Mouse (Mus musculus): ENCODE measurements around the gene Panx3.

DNA sequence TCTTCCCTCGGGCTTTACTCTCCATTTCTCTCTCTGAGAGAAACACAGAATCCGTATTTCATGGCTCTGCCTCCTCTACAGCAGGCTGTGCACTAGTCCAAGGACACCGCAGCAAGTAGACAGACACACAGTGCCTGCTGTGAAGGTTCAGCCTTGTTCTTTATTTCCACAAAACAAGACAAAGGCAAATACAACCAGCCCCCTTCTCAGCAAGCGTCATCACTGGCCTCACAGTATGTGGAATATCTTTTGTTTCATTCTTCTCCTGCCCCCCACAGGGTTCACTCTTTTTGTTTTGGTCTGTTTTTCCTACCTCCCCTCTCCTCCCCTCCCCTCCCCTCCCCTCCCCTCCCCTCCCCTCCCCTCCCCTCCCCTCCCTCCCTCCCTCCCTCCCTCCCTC is 40.5 kb downstream of the Panx3 start:
- TF ChIP-seq GATA1 (IDR thresholded peaks at IDR 0.05; ENCODE audit: low read length) (no peak), TAL1 (IDR thresholded peaks at IDR 0.05; ENCODE audit: low read length) (no peak)
